Mouse (Mus musculus) forelimb bud, embryonic 11.5 days (tissue): ENCODE measurements around the gene Cutal.

Experiments
- DNase-seq: peaks from one replicate; pipeline ENCODE4 v3.0.0-alpha.2; 2012; ENCODE audit warnings: low read depth, low spot score

Cutal gene

GRCm38 (mm10) chr2:34883190-34883589 is 9.0 kb downstream of the Cutal start:
- DNase-seq, result no peak

GRCm38 (mm10) chr2:34884186-34884585 is 10.0 kb downstream of the Cutal start:
- DNase-seq, result no peak

- no peak for DNase-seq
Measured at GRCm38 (mm10) chr2:34893950-34894349, 19.8 kb downstream of the Cutal start.

GRCm38 (mm10) chr2:34895503-34896113 is 21.4 kb downstream of the Cutal start:
- DNase-seq, result no peak

- no peak for DNase-seq
Measured at GRCm38 (mm10) chr2:34896821-34897460, 22.7 kb downstream of the Cutal start.

GRCm38 (mm10) chr2:34897820-34898219 is 23.6 kb downstream of the Cutal start:
- peak; percentile 56 for DNase-seq

- no peak for DNase-seq
Measured at GRCm38 (mm10) chr2:34899682-34900081, 25.5 kb downstream of the Cutal start.

GRCm38 (mm10) chr2:34900412-34900811 is 26.2 kb downstream of the Cutal start:
- no peak for DNase-seq

- no peak for DNase-seq
Measured at GRCm38 (mm10) chr2:34901726-34902125, 27.5 kb downstream of the Cutal start.

- no peak for DNase-seq
Measured at GRCm38 (mm10) chr2:34902731-34903130, 28.5 kb downstream of the Cutal start.

- no peak for DNase-seq
Measured at GRCm38 (mm10) chr2:34903191-34903590, 29.0 kb downstream of the Cutal start.

GRCm38 (mm10) chr2:34903652-34904405 is 29.6 kb downstream of the Cutal start:
- DNase-seq, result no peak

- peak; percentile 94 for DNase-seq
Measured at GRCm38 (mm10) chr2:34904849-34905542, 30.8 kb downstream of the Cutal start.

- no peak for DNase-seq
Measured at GRCm38 (mm10) chr2:34906426-34906825, 32.2 kb downstream of the Cutal start.

GRCm38 (mm10) chr2:34906861-34907604 is 32.8 kb downstream of the Cutal start:
- no peak for DNase-seq

- DNase-seq, result no peak
Measured at GRCm38 (mm10) chr2:34909719-34910118, 35.5 kb downstream of the Cutal start.

GRCm38 (mm10) chr2:34911871-34912270 is 37.7 kb downstream of the Cutal start:
- DNase-seq, result no peak

GRCm38 (mm10) chr2:34912613-34913012 is 38.4 kb downstream of the Cutal start:
- no peak for DNase-seq

GRCm38 (mm10) chr2:34913218-34914068 is 39.2 kb downstream of the Cutal start, which contains the start of gene Phf19:
TSS of gene Phf19 (minus strand) at chr2:34914026.
- DNase-seq, result no peak

GRCm38 (mm10) chr2:34914069-34914822 is 40.0 kb downstream of the Cutal start:
- DNase-seq, result no peak
